Mouse (Mus musculus) heart, adult 2 months (tissue): Measurements from ENCODE around the gene Dpm3.

Source experiments
- CTCF ChIP-seq: fragments of 200-600 bp; IDR thresholded peaks from 2 replicates; pipeline ENCODE4 v1.8.1; 2022; ENCODE audit warnings: antibody characterized with exemption, mild to moderate bottlenecking, moderate library complexity
- EP300 ChIP-seq: fragments of 200-500 bp; IDR thresholded peaks from 2 replicates; pipeline ENCODE4 v1.6.1; 2011; ENCODE audit warnings: low read depth, low read length, control low read depth; ENCODE audit not compliant: insufficient read depth
- POLR2A ChIP-seq: fragments of 200-500 bp; IDR thresholded peaks from 2 replicates; pipeline ENCODE4 v1.6.1; 2011; ENCODE audit warnings: mild to moderate bottlenecking, low read depth, low read length, control low read depth; ENCODE audit not compliant: insufficient read depth

DNA sequence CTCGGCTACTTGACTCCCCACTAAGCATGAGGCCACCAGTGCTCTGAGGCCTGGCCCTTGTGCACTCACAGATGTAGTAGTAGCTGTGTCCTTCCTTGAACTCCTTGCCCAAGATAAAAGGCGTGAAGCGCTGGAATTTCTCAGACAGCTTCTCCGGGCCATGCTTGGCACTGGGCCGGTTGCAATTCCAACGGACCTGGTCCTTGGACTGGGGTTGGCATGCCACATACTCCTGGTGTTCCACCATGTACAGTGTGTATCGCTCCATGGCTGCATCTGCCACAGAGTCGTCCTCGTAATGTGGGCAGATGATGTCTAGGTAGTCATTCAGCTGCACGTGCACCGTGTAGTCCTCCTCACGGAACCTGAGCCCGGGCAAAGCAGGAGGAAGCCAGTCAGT, 16.9 kb downstream of the Dpm3 start:
- TF ChIP-seq CTCF (no peak), POLR2A (no peak), EP300 (no peak)
